Mouse (Mus musculus) embryonic facial prominence, embryonic 14.5 days (tissue): ENCODE results near the gene Nav2. TPM values are rescaled to one million over a fixed set of nuclear protein-coding genes. Genes with fewer than 3 reads are reported as not detected.

Source experiments
- ATAC-seq: fragments of 200-750 bp; cut with Nextera tagmentation; 2 replicates; pipeline ENCODE4 v1.8.0; 2017; ENCODE audit warnings: low read depth, moderate number of reproducible peaks, moderate TSS enrichment
- DNase-seq: peaks from one replicate; pipeline ENCODE4 v3.0.0-alpha.2; 2015; ENCODE audit warnings: low spot score
- H3K27ac ChIP-seq: fragments of 300-500 bp; sonication (generic); replicated peaks from 2 replicates; pipeline ENCODE4 v1.5.1; 2014; ENCODE audit warnings: low read depth, mild to moderate bottlenecking, low read length, moderate library complexity
- H3K27me3 ChIP-seq: fragments of 300-500 bp; sonication (generic); replicated peaks from 2 replicates; pipeline ENCODE4 v1.6.1; 2014; ENCODE audit warnings: low read length; ENCODE audit not compliant: control insufficient read depth, insufficient read depth
- H3K36me3 ChIP-seq: fragments of 300-500 bp; sonication (generic); 2 replicates; pipeline ENCODE4 v1.6.1; 2014; ENCODE audit warnings: low read length, mixed read lengths; ENCODE audit not compliant: control insufficient read depth, insufficient read depth
- H3K4me1 ChIP-seq: fragments of 300-500 bp; sonication (generic); 2 replicates; pipeline ENCODE4 v1.6.1; 2014; ENCODE audit warnings: antibody characterized with exemption, low read length; ENCODE audit not compliant: control insufficient read depth, insufficient read depth
- H3K4me2 ChIP-seq: fragments of 300-500 bp; sonication (generic); 2 replicates; pipeline ENCODE4 v1.6.1; 2014; ENCODE audit warnings: low read depth, mild to moderate bottlenecking, low read length, moderate library complexity, mixed read lengths
- H3K4me3 ChIP-seq: fragments of 300-500 bp; sonication (generic); 2 replicates; pipeline ENCODE4 v1.5.1; 2014; ENCODE audit warnings: low read depth, mild to moderate bottlenecking, low read length
- H3K9ac ChIP-seq: fragments of 300-500 bp; sonication (generic); 2 replicates; pipeline ENCODE4 v1.6.1; 2014; ENCODE audit warnings: low read depth, mild to moderate bottlenecking, low read length, moderate library complexity, mixed read lengths
- H3K9me3 ChIP-seq: fragments of 300-500 bp; sonication (generic); 2 replicates; pipeline ENCODE4 v1.6.1; 2016; ENCODE audit warnings: low read length; ENCODE audit not compliant: control insufficient read depth
- WGBS: fragments of 180-500 bp; shearing (Covaris S2); extraction: QIAGEN DNeasy Blood & Tissue Kit; methylation state at CpG from one replicate; pipeline ENCODE4 v1.1.7; 2014; 5-methylcytosine and 5-hydroxymethylcytosine counted together
- polyA plus RNA-seq: library from polyadenylated mRNA; unstranded; fragments of >200 nt; fragmentation: Nextera tagmentation; extraction: Ambion mirVana; gene quantifications from 2 replicates; pipeline ENCODE4 v1.2.1, GENCODE M21; 2014

The Nav2 gene
- polyA plus RNA-seq, 1 experiment from 2014 or later = 13.5 TPM

- Histone ChIP-seq H3K27me3 (peaks cover 84% of the 10 kb centered on the region), H3K4me2 (peak overlapping the region; percentile 52), H3K9me3 (no peaks in the 10 kb centered on the region), H3K36me3 (no peaks in the 10 kb centered on the region), H3K4me3 (peak overlapping the region; percentile 30), H3K9ac (no peak overlapping the region), H3K27ac (no peak overlapping the region), H3K4me1 (no peaks in the 10 kb centered on the region)
- 12% methylated on average over 13 of the region's 13 CpGs for WGBS
- DNase-seq = no peak
- 0 out of 2 replicates have a peak, but pooled peaks have one; percentile 7 for ATAC-seq
Observed at GRCm38 (mm10) chr7:48959316-48959661, 50.8 kb downstream of the Nav2 start.

GRCm38 (mm10) chr7:48960152-48960551, 51.6 kb downstream of the Nav2 start:
- no peak for ATAC-seq
- no peak overlapping the region for H3K4me3 ChIP-seq
- no peak overlapping the region for H3K4me2 ChIP-seq
- H3K4me1 ChIP-seq = peaks cover 4% of the 10 kb centered on the region; the same call in 1 of the 2 replicates
- no peak overlapping the region for H3K9ac ChIP-seq
- H3K36me3 ChIP-seq = no peaks in the 10 kb centered on the region
- no peak overlapping the region for H3K27ac ChIP-seq
- 11% methylated on average over 10 of the region's 10 CpGs for WGBS
- no peak for DNase-seq
- H3K27me3 ChIP-seq = peaks cover 84% of the 10 kb centered on the region
- no peaks in the 10 kb centered on the region for H3K9me3 ChIP-seq

GRCm38 (mm10) chr7:48961501-48961900, 53.0 kb downstream of the Nav2 start:
- 59% methylated on average over 8 of the region's 8 CpGs for WGBS
- H3K4me3 ChIP-seq = no peak overlapping the region

GRCm38 (mm10) chr7:48961935-48962334, 53.4 kb downstream of the Nav2 start:
- no peak overlapping the region for H3K4me3 ChIP-seq
- peaks cover 73% of the 10 kb centered on the region for H3K27me3 ChIP-seq
- no peaks in the 10 kb centered on the region for H3K36me3 ChIP-seq
- H3K27ac ChIP-seq = no peak overlapping the region
- WGBS = 68% methylated on average over 4 of the region's 4 CpGs
- no peak overlapping the region for H3K4me2 ChIP-seq
- ATAC-seq = no peak
- no peak overlapping the region for H3K9ac ChIP-seq
- no peaks in the 10 kb centered on the region for H3K9me3 ChIP-seq
- peaks cover 11% of the 10 kb centered on the region; the same call in 1 of the 2 replicates for H3K4me1 ChIP-seq
- DNase-seq = no peak

More at GRCm38 (mm10) chr7:48961501-48961900, 53.0 kb downstream of the Nav2 start:
- Histone ChIP-seq H3K36me3 (no peaks in the 10 kb centered on the region), H3K9ac (no peak overlapping the region), H3K4me1 (peaks cover 11% of the 10 kb centered on the region; the same call in 1 of the 2 replicates), H3K9me3 (no peaks in the 10 kb centered on the region), H3K4me2 (no peak overlapping the region), H3K27me3 (peaks cover 75% of the 10 kb centered on the region), H3K27ac (no peak overlapping the region)
- ATAC-seq (no peak), DNase-seq (no peak)

GRCm38 (mm10) chr7:48963112-48963511, 54.6 kb downstream of the Nav2 start:
- H3K4me3 ChIP-seq = no peak overlapping the region
- H3K27ac ChIP-seq = no peak overlapping the region
- H3K9ac ChIP-seq = no peak overlapping the region
- no peak overlapping the region for H3K4me2 ChIP-seq
- peaks cover 11% of the 10 kb centered on the region; the same call in 1 of the 2 replicates for H3K4me1 ChIP-seq
- peaks cover 67% of the 10 kb centered on the region for H3K27me3 ChIP-seq
- no peaks in the 10 kb centered on the region for H3K36me3 ChIP-seq
- H3K9me3 ChIP-seq = no peaks in the 10 kb centered on the region
- WGBS = 34% methylated on average over 5 of the region's 5 CpGs
- peak; percentile 8 for DNase-seq
- ATAC-seq = no peak

- Histone ChIP-seq H3K9ac (no peak overlapping the region), H3K27ac (no peak overlapping the region), H3K27me3 (peaks cover 67% of the 10 kb centered on the region), H3K4me3 (no peak overlapping the region), H3K36me3 (no peaks in the 10 kb centered on the region), H3K4me2 (no peak overlapping the region), H3K9me3 (no peaks in the 10 kb centered on the region), H3K4me1 (peaks cover 11% of the 10 kb centered on the region; the same call in 1 of the 2 replicates)
- WGBS = 45% methylated on average over 4 of the region's 4 CpGs
- DNase-seq (no peak), ATAC-seq (no peak)
Observed at GRCm38 (mm10) chr7:48963554-48963953, 55.0 kb downstream of the Nav2 start.

- 28% methylated on average over 12 of the region's 12 CpGs for WGBS
- Histone ChIP-seq H3K36me3 (no peaks in the 10 kb centered on the region), H3K9ac (no peak overlapping the region), H3K4me3 (no peak overlapping the region), H3K4me2 (no peak overlapping the region), H3K27ac (no peak overlapping the region), H3K27me3 (peaks cover 50% of the 10 kb centered on the region), H3K9me3 (no peaks in the 10 kb centered on the region), H3K4me1 (peaks cover 11% of the 10 kb centered on the region; the same call in 1 of the 2 replicates)
- DNase-seq = peak; percentile 84
- ATAC-seq = peak; percentile 78
Observed at GRCm38 (mm10) chr7:48965796-48966512, 57.4 kb downstream of the Nav2 start.

- no peak overlapping the region for H3K4me3 ChIP-seq
- H3K36me3 ChIP-seq = no peaks in the 10 kb centered on the region
- H3K4me2 ChIP-seq = no peak overlapping the region
- no peak overlapping the region for H3K9ac ChIP-seq
- 0 out of 2 replicates have a peak, but pooled peaks cover 7% of the 10 kb centered on the region for H3K27me3 ChIP-seq
- 40% methylated on average over 7 of the region's 7 CpGs for WGBS
- DNase-seq (no peak), ATAC-seq (no peak)
- H3K9me3 ChIP-seq = no peaks in the 10 kb centered on the region
- H3K27ac ChIP-seq = no peak overlapping the region
- H3K4me1 ChIP-seq = no peaks in the 10 kb centered on the region
Observed at GRCm38 (mm10) chr7:48981013-48981412, 72.5 kb downstream of the Nav2 start.

- Histone ChIP-seq H3K4me3 (no peak overlapping the region), H3K27ac (no peak overlapping the region), H3K27me3 (0 out of 2 replicates have a peak, but pooled peaks cover 7% of the 10 kb centered on the region), H3K4me1 (no peaks in the 10 kb centered on the region), H3K36me3 (no peaks in the 10 kb centered on the region), H3K9me3 (no peaks in the 10 kb centered on the region), H3K4me2 (no peak overlapping the region), H3K9ac (no peak overlapping the region)
- ATAC-seq (no peak), DNase-seq (no peak)
- 50% methylated on average over 3 of the region's 3 CpGs for WGBS
Observed at GRCm38 (mm10) chr7:48981814-48982213, 73.3 kb downstream of the Nav2 start.
